Mouse (Mus musculus) embryo, embryonic 10 days (tissue): ENCODE measurements around the gene Dvl2.

Source experiments
- DNase-seq: peaks from one replicate; pipeline ENCODE4 v3.0.0-alpha.2; 2015; ENCODE audit warnings: low spot score

Dvl2 gene

GRCm38 (mm10) chr11:69982225-69982624 is 18.2 kb upstream of the Dvl2 start, which contains the start of gene Elp5:
TSS of gene Elp5 (minus strand) at chr11:69982517.
- no peak for DNase-seq

- DNase-seq, result peak; percentile 12
These were observed 17.5 kb upstream of the Dvl2 start for GRCm38 (mm10) chr11:69982877-69983276.

GRCm38 (mm10) chr11:69983377-69983776 is 17.0 kb upstream of the Dvl2 start:
- DNase-seq, result no peak

- DNase-seq, result no peak
These were observed 16.0 kb upstream of the Dvl2 start for GRCm38 (mm10) chr11:69984431-69984830.

GRCm38 (mm10) chr11:69989949-69990348 is 10.4 kb upstream of the Dvl2 start:
- no peak for DNase-seq

GRCm38 (mm10) chr11:69990850-69991691 is 9.3 kb upstream of the Dvl2 start, which contains the start of gene Gabarap:
TSS of gene Gabarap (plus strand) at chr11:69991143.
- DNase-seq, result peak; percentile 98

GRCm38 (mm10) chr11:69991711-69992110 is 8.7 kb upstream of the Dvl2 start:
- DNase-seq, result no peak

GRCm38 (mm10) chr11:69992396-69992795 is 8.0 kb upstream of the Dvl2 start:
- DNase-seq, result no peak

GRCm38 (mm10) chr11:69992932-69993331 is 7.5 kb upstream of the Dvl2 start:
- DNase-seq, result no peak

GRCm38 (mm10) chr11:69994401-69995090 is 5.8 kb upstream of the Dvl2 start:
- DNase-seq, result no peak

- DNase-seq, result peak; percentile 99
These were observed 4.9 kb upstream of the Dvl2 start, which contains the start of gene Phf23 for GRCm38 (mm10) chr11:69995391-69995960. TSS of gene Phf23 (plus strand) at chr11:69995777.

- DNase-seq, result no peak
These were observed 4.0 kb upstream of the Dvl2 start for GRCm38 (mm10) chr11:69996161-69997061.

GRCm38 (mm10) chr11:69997070-69997509 is 3.3 kb upstream of the Dvl2 start:
- DNase-seq, result peak; percentile 82

- DNase-seq, result no peak
These were observed 1.6 kb upstream of the Dvl2 start for GRCm38 (mm10) chr11:69998567-69999491.

- DNase-seq, result no peak
These were observed 729 bp upstream of the Dvl2 start for GRCm38 (mm10) chr11:69999666-70000065.

GRCm38 (mm10) chr11:70001159-70001558 is 764 bp downstream of the Dvl2 start:
- no peak for DNase-seq

GRCm38 (mm10) chr11:70001865-70002264 is 1.5 kb downstream of the Dvl2 start:
- DNase-seq, result peak; percentile 73

- DNase-seq, result no peak
These were observed 2.1 kb downstream of the Dvl2 start for GRCm38 (mm10) chr11:70002471-70002870.

GRCm38 (mm10) chr11:70005521-70005920 is 5.1 kb downstream of the Dvl2 start:
- peak; percentile 61 for DNase-seq

GRCm38 (mm10) chr11:70010033-70010432 is 9.6 kb downstream of the Dvl2 start:
- no peak for DNase-seq
